Mouse (Mus musculus) MEL-GATA-1-ER (cell line): ENCODE results near the gene Ier2.
A peak's percentile ranks its signal among the peaks of the same experiment; 100 is the strongest.

Experiments
- DNase-seq: peaks from one replicate; pipeline ENCODE4 v3.0.0-alpha.2; 2012; ENCODE audit warnings: low read depth; ENCODE audit errors: extremely low read depth

Ier2 gene

GRCm38 (mm10) chr8:84663483-84664327 is 1.1 kb upstream of the Ier2 start:
- DNase-seq = peak; percentile 95

GRCm38 (mm10) chr8:84661961-84662571 is 586 bp downstream of the Ier2 start:
- no peak for DNase-seq

- DNase-seq = no peak
These were observed 1.2 kb downstream of the Ier2 start for GRCm38 (mm10) chr8:84661458-84661871.

GRCm38 (mm10) chr8:84660819-84661457 is 1.7 kb downstream of the Ier2 start:
- DNase-seq = no peak

- DNase-seq = no peak
These were observed 2.5 kb downstream of the Ier2 start for GRCm38 (mm10) chr8:84659936-84660818.

- no peak for DNase-seq
These were observed 3.7 kb downstream of the Ier2 start for GRCm38 (mm10) chr8:84658951-84659350.

GRCm38 (mm10) chr8:84657680-84658079 is 5.0 kb downstream of the Ier2 start:
- no peak for DNase-seq

GRCm38 (mm10) chr8:84657203-84657602 is 5.4 kb downstream of the Ier2 start:
- DNase-seq = no peak

GRCm38 (mm10) chr8:84656641-84657126 is 6.0 kb downstream of the Ier2 start:
- DNase-seq = no peak

GRCm38 (mm10) chr8:84656191-84656525 is 6.5 kb downstream of the Ier2 start:
- no peak for DNase-seq

GRCm38 (mm10) chr8:84655336-84656190 is 7.1 kb downstream of the Ier2 start:
- no peak for DNase-seq

- DNase-seq = no peak
These were observed 8.1 kb downstream of the Ier2 start for GRCm38 (mm10) chr8:84654597-84654996.

- no peak for DNase-seq
These were observed 9.5 kb downstream of the Ier2 start for GRCm38 (mm10) chr8:84653092-84653631.

GRCm38 (mm10) chr8:84650213-84650612 is 12.4 kb downstream of the Ier2 start:
- no peak for DNase-seq

GRCm38 (mm10) chr8:84647461-84647901 is 15.2 kb downstream of the Ier2 start:
- DNase-seq = peak; percentile 94

GRCm38 (mm10) chr8:84646800-84647199 is 15.9 kb downstream of the Ier2 start:
- DNase-seq = no peak

- no peak for DNase-seq
These were observed 19.6 kb downstream of the Ier2 start for GRCm38 (mm10) chr8:84643019-84643418.

- DNase-seq = no peak
These were observed 20.9 kb downstream of the Ier2 start for GRCm38 (mm10) chr8:84641578-84642361.

- DNase-seq = no peak
These were observed 21.9 kb downstream of the Ier2 start for GRCm38 (mm10) chr8:84640617-84641294.
